Mouse (Mus musculus) neural tube, embryonic 11.5 days (tissue): ENCODE data around the gene Mical3. TPM values are rescaled to one million over a fixed set of nuclear protein-coding genes. Genes with fewer than 3 reads are reported as not detected.

Source experiments
- ATAC-seq: fragments of 200-750 bp; cut with Nextera tagmentation; 2 replicates; pipeline ENCODE4 v1.8.0; 2017; ENCODE audit warnings: moderate number of reproducible peaks, mild to moderate bottlenecking, moderate TSS enrichment, moderate library complexity; ENCODE audit not compliant: insufficient read depth, low FRiP score, low TSS enrichment
- DNase-seq: peaks from one replicate; pipeline ENCODE4 v3.0.0-alpha.2; 2015; ENCODE audit warnings: low spot score
- H3K27ac ChIP-seq: fragments of 300-500 bp; sonication (generic); 2 replicates; pipeline ENCODE4 v1.5.1; 2014; ENCODE audit warnings: low read depth, mild to moderate bottlenecking, low read length
- H3K27me3 ChIP-seq: fragments of 300-500 bp; sonication (generic); 2 replicates; pipeline ENCODE4 v1.6.1; 2014; ENCODE audit warnings: mild to moderate bottlenecking, low read length, mixed read lengths; ENCODE audit not compliant: control insufficient read depth, insufficient read depth
- H3K36me3 ChIP-seq: fragments of 300-500 bp; sonication (generic); 2 replicates; pipeline ENCODE4 v1.6.1; 2014; ENCODE audit warnings: mild to moderate bottlenecking, low read length, moderate library complexity, mixed read lengths; ENCODE audit not compliant: control insufficient read depth, insufficient read depth
- H3K4me1 ChIP-seq: fragments of 300-500 bp; sonication (generic); 2 replicates; pipeline ENCODE4 v1.6.1; 2014; ENCODE audit warnings: low read length, mixed read lengths; ENCODE audit not compliant: control insufficient read depth, insufficient read depth
- H3K4me2 ChIP-seq: fragments of 300-500 bp; sonication (generic); 2 replicates; pipeline ENCODE4 v1.6.1; 2014; ENCODE audit warnings: low read depth, mild to moderate bottlenecking, moderate library complexity
- H3K4me3 ChIP-seq: fragments of 300-500 bp; sonication (generic); 2 replicates; pipeline ENCODE4 v1.5.1; 2014; ENCODE audit warnings: low read depth, low read length
- H3K9ac ChIP-seq: fragments of 300-500 bp; sonication (generic); 2 replicates; pipeline ENCODE4 v1.6.1; 2014; ENCODE audit warnings: mild to moderate bottlenecking, low read length
- H3K9me3 ChIP-seq: fragments of 300-500 bp; sonication (generic); 2 replicates; pipeline ENCODE4 v1.6.1; 2016; ENCODE audit warnings: low read length; ENCODE audit not compliant: control insufficient read depth
- WGBS: fragments of 180-500 bp; shearing (Covaris S2); extraction: QIAGEN DNeasy Blood & Tissue Kit; methylation state at CpG from one replicate; pipeline ENCODE4 v1.1.7; 2014; 5-methylcytosine and 5-hydroxymethylcytosine counted together
- polyA plus RNA-seq: library from polyadenylated mRNA; unstranded; fragments of >200 nt; fragmentation: Nextera tagmentation; extraction: Ambion mirVana; gene quantifications from 2 replicates; pipeline ENCODE4 v1.2.1, GENCODE M21; 2014

The Mical3 gene
- polyA plus RNA-seq, 1 experiment from 2014 or later: 18.4 TPM

DNA sequence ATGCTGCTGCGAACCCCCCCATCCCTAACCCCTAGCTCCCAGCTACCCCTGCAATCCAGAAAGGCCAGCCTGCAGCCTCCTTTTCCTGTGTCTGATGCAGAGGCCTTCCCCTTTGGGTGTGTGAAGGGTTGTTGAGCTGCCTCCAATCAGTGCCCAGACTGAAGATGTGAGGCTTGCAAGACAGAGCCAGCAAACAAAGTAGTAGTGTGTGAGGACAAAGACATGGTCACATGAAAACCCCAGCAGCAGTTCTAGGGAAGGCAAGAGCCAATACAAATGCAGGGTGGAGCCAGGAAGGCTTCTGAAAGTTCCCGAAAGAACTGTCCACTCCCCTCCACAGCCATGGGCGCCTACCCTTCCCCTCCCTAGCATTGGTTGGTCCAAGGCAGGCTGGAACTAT is 127.8 kb downstream of the Mical3 start:
- ATAC-seq: no peak
- whole genome bisulfite sequencing: 77% methylated on average over 3 of the region's 3 CpGs
- no peaks in the 10 kb centered on the region; the same call in 1 of the 2 replicates for H3K36me3 ChIP-seq

DNA sequence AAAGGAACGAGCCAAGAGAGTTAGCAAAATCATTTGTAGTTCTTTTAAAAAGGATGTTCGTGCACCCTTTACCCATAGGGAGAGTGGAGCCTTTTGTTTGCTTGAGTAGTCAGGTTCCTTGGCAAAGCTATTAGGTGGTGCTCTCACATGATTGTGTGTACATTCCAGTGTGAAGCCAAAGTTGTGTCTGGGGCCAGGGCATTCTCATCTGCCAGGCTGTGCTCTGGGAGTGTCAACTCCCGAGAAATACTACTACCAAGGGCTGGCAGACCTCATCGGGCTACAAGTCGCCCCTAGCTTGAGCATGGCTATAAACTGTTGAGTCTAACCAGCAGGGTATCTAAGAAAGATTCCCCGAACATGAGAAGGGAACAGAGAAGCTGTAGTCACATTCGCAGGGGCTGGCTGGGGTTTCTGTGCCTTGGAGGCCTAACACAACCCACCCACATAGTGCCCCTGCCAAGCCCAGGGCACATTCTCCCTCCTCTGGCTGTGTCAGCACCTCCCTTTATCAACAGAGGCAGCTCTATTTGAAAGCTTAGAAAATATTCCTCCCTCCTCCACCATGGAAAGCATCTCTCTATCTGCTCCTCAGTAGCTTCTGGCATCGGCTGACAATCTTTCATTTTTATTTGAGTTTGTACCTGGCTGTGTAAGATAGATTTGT is 130.8 kb downstream of the Mical3 start:
- H3K4me3 ChIP-seq: no peak overlapping the region
- H3K27me3 ChIP-seq: no peaks in the 10 kb centered on the region
- no peaks in the 10 kb centered on the region for H3K4me1 ChIP-seq
- H3K27ac ChIP-seq: no peak overlapping the region
- no peak overlapping the region for H3K9ac ChIP-seq
- DNase-seq: no peak
- 87% methylated on average over 8 of the region's 8 CpGs for WGBS
- H3K36me3 ChIP-seq: no peaks in the 10 kb centered on the region; the same call in 1 of the 2 replicates
- no peak for ATAC-seq
- no peak overlapping the region for H3K4me2 ChIP-seq
- H3K9me3 ChIP-seq: no peaks in the 10 kb centered on the region

More for the DNA sequence above, 127.8 kb downstream of the Mical3 start:
- DNase-seq: no peak
- no peaks in the 10 kb centered on the region for H3K4me1 ChIP-seq
- no peak overlapping the region for H3K27ac ChIP-seq
- no peak overlapping the region for H3K4me2 ChIP-seq
- no peaks in the 10 kb centered on the region for H3K27me3 ChIP-seq
- no peaks in the 10 kb centered on the region for H3K9me3 ChIP-seq
- no peak overlapping the region for H3K4me3 ChIP-seq
- no peak overlapping the region for H3K9ac ChIP-seq

DNA sequence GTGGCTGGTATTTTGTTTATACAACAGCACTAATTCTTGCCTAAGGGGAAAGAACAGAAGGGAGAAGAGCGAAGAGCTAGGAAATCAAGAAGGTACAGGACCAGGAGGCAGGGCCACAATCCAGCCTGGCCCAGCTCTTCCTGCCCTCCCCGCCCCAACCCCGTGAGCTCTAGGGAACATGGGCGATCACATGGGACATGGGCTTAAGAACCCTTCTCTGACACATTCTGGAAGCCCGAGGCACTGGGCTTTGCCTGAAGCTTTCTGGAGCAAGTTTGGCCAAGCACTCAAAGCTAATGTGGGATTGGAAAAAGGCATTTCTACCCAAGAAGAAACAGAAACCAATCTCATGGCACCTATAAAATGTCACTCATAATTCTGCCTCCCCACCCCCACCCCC is 131.7 kb downstream of the Mical3 start:
- no peak overlapping the region for H3K4me2 ChIP-seq

DNA sequence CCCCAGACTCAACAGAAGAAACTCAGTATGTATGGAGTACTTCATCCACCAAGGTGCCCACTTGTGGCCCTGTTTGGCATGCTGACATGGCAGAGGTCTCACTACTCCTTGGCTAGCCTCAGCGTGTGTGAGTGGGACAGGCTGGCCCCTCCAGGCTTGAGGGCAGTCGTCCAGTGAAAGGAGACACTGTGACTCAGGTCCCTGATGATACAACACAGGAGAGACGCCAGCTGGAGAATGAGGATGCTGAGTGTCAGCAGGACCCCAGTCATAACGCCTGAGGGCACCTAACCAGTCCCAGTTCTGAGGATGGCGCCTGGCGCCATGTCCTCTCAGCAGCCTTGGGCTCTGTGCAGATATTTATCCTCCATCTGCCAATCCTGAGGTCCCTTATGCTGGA is 134.2 kb downstream of the Mical3 start:
- Histone ChIP-seq H3K36me3 (no peaks in the 10 kb centered on the region; the same call in 1 of the 2 replicates), H3K27ac (no peak overlapping the region), H3K9ac (no peak overlapping the region), H3K4me2 (no peak overlapping the region), H3K27me3 (no peaks in the 10 kb centered on the region), H3K9me3 (no peaks in the 10 kb centered on the region), H3K4me1 (no peaks in the 10 kb centered on the region), H3K4me3 (no peak overlapping the region)
- ATAC-seq: no peak
- 77% methylated on average over 6 of the region's 6 CpGs for WGBS
- no peak for DNase-seq

More for the DNA sequence above, 131.7 kb downstream of the Mical3 start:
- no peak for ATAC-seq
- H3K27me3 ChIP-seq: no peaks in the 10 kb centered on the region
- no peak overlapping the region for H3K4me3 ChIP-seq
- DNase-seq: no peak
- H3K4me1 ChIP-seq: no peaks in the 10 kb centered on the region
- H3K27ac ChIP-seq: no peak overlapping the region
- H3K9ac ChIP-seq: no peak overlapping the region
- no peaks in the 10 kb centered on the region; the same call in 1 of the 2 replicates for H3K36me3 ChIP-seq
- WGBS: 76% methylated on average over 5 of the region's 5 CpGs
- no peaks in the 10 kb centered on the region for H3K9me3 ChIP-seq

DNA sequence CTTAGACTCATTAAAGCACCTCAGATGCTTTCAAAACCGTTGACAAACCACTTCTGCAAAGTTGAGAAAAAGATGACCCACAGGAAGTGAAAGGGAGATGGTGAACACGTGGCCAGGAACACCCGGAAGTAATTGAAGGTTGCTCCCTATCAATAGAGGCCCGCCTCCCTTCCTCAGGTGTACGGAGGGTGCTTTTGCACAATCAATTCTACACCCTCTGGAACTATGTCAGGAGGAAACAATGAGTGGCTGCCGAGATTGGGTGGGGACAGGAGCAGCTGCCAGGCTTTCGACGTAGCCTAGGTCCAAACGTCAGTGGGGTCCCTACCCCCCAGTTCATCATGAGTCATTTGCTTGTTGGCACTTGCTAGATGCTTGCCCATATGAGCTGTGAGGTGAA is 135.3 kb downstream of the Mical3 start:
- no peak overlapping the region for H3K9ac ChIP-seq
- H3K4me2 ChIP-seq: no peak overlapping the region
- no peaks in the 10 kb centered on the region; the same call in 1 of the 2 replicates for H3K36me3 ChIP-seq
- H3K27ac ChIP-seq: no peak overlapping the region
- no peaks in the 10 kb centered on the region for H3K4me1 ChIP-seq
- H3K4me3 ChIP-seq: no peak overlapping the region
- H3K27me3 ChIP-seq: no peaks in the 10 kb centered on the region
- WGBS: 86% methylated on average over 9 of the region's 9 CpGs
- no peaks in the 10 kb centered on the region for H3K9me3 ChIP-seq
- ATAC-seq (no peak), DNase-seq (no peak)

DNA sequence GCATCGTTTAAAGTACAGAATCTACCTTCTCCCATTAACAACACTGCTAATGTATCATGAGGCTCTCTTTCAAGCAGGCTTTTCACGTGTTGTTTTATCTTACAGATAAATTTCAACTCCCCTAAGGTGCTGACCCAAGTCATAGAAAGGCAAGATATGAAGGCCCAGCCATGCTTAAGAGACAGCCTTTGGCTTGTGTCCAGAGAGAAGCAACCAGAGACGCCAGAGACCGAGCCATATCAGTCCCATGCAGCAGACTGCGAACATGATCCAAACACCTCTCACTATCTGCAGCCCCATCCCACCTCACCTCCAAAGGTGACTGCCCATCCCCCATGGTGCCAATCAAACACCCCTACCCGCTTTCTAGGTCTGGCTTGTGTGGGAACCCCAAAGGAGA is 138.9 kb downstream of the Mical3 start:
- 95% methylated on average over 6 of the region's 6 CpGs for WGBS
- Histone ChIP-seq H3K4me2 (no peak overlapping the region), H3K9ac (no peak overlapping the region), H3K27me3 (no peaks in the 10 kb centered on the region), H3K9me3 (no peaks in the 10 kb centered on the region), H3K4me1 (peaks cover 9% of the 10 kb centered on the region), H3K36me3 (no peaks in the 10 kb centered on the region), H3K4me3 (no peak overlapping the region), H3K27ac (no peak overlapping the region)
- ATAC-seq (no peak), DNase-seq (no peak)

GRCm38 (mm10) chr6:120987571-120988084 is 143.2 kb downstream of the Mical3 start:
- no peak overlapping the region for H3K4me3 ChIP-seq
- 0 out of 2 replicates have a peak overlapping the region, but pooled peaks have one; percentile 10 for H3K27ac ChIP-seq
- no peaks in the 10 kb centered on the region for H3K27me3 ChIP-seq
- H3K9me3 ChIP-seq: no peaks in the 10 kb centered on the region
- 19% methylated on average over 10 of the region's 10 CpGs for WGBS
- no peak for ATAC-seq
- DNase-seq: peak; percentile 43
- H3K9ac ChIP-seq: no peak overlapping the region
- H3K4me1 ChIP-seq: peaks cover 9% of the 10 kb centered on the region
- H3K36me3 ChIP-seq: no peaks in the 10 kb centered on the region
- no peak overlapping the region for H3K4me2 ChIP-seq

- WGBS: 82% methylated on average over 10 of the region's 10 CpGs
- no peak for DNase-seq
These were observed 143.6 kb downstream of the Mical3 start for GRCm38 (mm10) chr6:120987164-120987563.

GRCm38 (mm10) chr6:120986172-120986571 is 144.6 kb downstream of the Mical3 start:
- 88% methylated on average over 3 of the region's 3 CpGs for WGBS
- ATAC-seq: no peak
- H3K36me3 ChIP-seq: no peaks in the 10 kb centered on the region; the same call in 1 of the 2 replicates
- no peak overlapping the region for H3K4me3 ChIP-seq
- no peaks in the 10 kb centered on the region for H3K9me3 ChIP-seq
- DNase-seq: no peak
- H3K9ac ChIP-seq: no peak overlapping the region
- H3K27me3 ChIP-seq: no peaks in the 10 kb centered on the region
- H3K4me1 ChIP-seq: peaks cover 9% of the 10 kb centered on the region
- no peak overlapping the region for H3K27ac ChIP-seq
- no peak overlapping the region for H3K4me2 ChIP-seq

More at GRCm38 (mm10) chr6:120987164-120987563, 143.6 kb downstream of the Mical3 start:
- H3K4me3 ChIP-seq: no peak overlapping the region
- H3K4me1 ChIP-seq: peaks cover 9% of the 10 kb centered on the region
- H3K4me2 ChIP-seq: no peak overlapping the region
- H3K27me3 ChIP-seq: no peaks in the 10 kb centered on the region
- H3K27ac ChIP-seq: no peak overlapping the region
- no peak overlapping the region for H3K9ac ChIP-seq
- H3K9me3 ChIP-seq: no peaks in the 10 kb centered on the region
- no peak for ATAC-seq
- H3K36me3 ChIP-seq: no peaks in the 10 kb centered on the region; the same call in 1 of the 2 replicates
